Mouse (Mus musculus): ENCODE data around the gene Ly6g6f. TPM values are rescaled to one million over a fixed set of nuclear protein-coding genes. Genes with fewer than 3 reads are reported as not detected.
"Not testable (repeated sequence)": the region's sequence is repeated elsewhere in the genome, so short reads cannot be mapped to it uniquely, and the experiment has no call there.

Ly6g6f gene
- polyA plus RNA-seq, 1 experiment from 2014 or later = 0.62 TPM

- H3K27ac ChIP-seq = peak within 1 kb of the TSS; percentile 62
- 3% methylated on average over 33 of the region's 33 CpGs for WGBS
- H3K4me1 ChIP-seq = peaks cover 48% of the 10 kb centered on the region
- no peaks in the 10 kb centered on the region for H3K36me3 ChIP-seq
- peak within 1 kb of the TSS; percentile 97 for H3K4me2 ChIP-seq (replicated peaks)
- H3K4me3 ChIP-seq = peak within 1 kb of the TSS; percentile 53
- ATAC-seq (ENCODE audit: low FRiP score) = peak; percentile 98
- H3K9ac ChIP-seq = peak within 1 kb of the TSS; percentile 81
- no peaks in the 10 kb centered on the region for H3K27me3 ChIP-seq
- H3K9me3 ChIP-seq (replicated peaks) = no peaks in the 10 kb centered on the region
These were observed 38.5 kb downstream of the Ly6g6f start, which contains the start of gene Msh5 for GRCm38 (mm10) chr17:35046681-35047455. Gene Msh5 (minus strand): TSS chr17:35046745.

DNA sequence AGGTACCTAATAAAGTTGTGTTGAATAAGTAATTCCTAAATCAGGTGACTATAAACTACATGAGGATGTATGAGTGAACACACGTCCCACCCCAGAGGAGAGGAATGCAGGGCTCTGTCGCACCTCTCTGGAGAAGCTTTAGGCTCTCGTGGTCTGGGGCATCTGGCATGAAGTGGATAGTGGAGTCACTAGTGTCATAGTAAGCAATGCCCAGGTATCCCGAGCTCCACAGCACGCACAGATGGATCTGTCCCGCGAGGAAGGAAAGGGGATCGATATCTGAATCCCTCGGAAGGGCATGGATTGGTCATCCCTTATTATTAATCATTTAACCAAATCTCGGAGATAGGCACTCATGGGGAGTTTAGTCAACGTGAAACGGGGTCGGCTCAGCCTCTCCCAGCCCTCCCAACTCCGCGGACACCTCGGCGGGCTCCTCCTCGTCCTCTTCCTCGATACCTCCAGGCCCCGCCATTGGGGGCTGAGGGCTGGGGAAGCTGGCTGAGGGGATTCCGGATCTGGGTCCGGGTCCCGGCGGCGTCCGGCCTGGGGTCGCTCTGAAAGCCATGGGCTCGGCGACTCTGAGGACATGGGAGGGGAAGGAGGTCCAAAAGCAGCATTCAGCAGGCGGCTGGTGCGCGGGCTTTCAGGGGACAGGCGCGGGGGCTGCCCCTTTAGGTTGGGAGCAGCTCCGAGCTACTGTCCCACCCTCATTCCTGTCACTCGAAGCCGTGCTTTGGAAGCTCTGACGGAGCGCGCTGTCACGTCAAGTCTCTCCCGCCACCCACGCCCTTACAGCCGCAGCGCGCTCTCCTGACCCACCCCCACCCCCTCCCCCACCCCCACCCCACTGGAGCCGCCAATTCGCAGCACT is 39.4 kb downstream of the Ly6g6f start:
- Histone ChIP-seq H3K9me3 (replicated peaks) (no peaks in the 10 kb centered on the region), H3K4me3 (peak overlapping the region; percentile 53), H3K4me2 (replicated peaks) (peak overlapping the region; percentile 97), H3K4me1 (peaks cover 42% of the 10 kb centered on the region), H3K9ac (peak overlapping the region; percentile 81), H3K36me3 (no peaks in the 10 kb centered on the region), H3K27ac (peak overlapping the region; percentile 62), H3K27me3 (no peaks in the 10 kb centered on the region)
- ATAC-seq (ENCODE audit: low FRiP score) = peak; percentile 68
- WGBS = 7% methylated on average over 43 of the region's 48 CpGs

GRCm38 (mm10) chr17:35044904-35045806 is 40.3 kb downstream of the Ly6g6f start:
- no peak overlapping the region for H3K27ac ChIP-seq
- peak overlapping the region; percentile 81 for H3K9ac ChIP-seq
- no peaks in the 10 kb centered on the region for H3K27me3 ChIP-seq
- peaks cover 38% of the 10 kb centered on the region for H3K4me1 ChIP-seq
- 84% methylated on average over 7 of the region's 7 CpGs for WGBS
- H3K4me3 ChIP-seq = peak overlapping the region; percentile 53
- H3K9me3 ChIP-seq (replicated peaks) = no peaks in the 10 kb centered on the region
- peak overlapping the region; percentile 97 for H3K4me2 ChIP-seq (replicated peaks)
- ATAC-seq (ENCODE audit: low FRiP score) = no peak
- no peaks in the 10 kb centered on the region for H3K36me3 ChIP-seq

- Histone ChIP-seq H3K36me3 (no peaks in the 10 kb centered on the region), H3K9me3 (replicated peaks) (no peaks in the 10 kb centered on the region), H3K4me2 (replicated peaks) (no peak overlapping the region), H3K9ac (no peak overlapping the region), H3K4me1 (peaks cover 26% of the 10 kb centered on the region), H3K27me3 (no peaks in the 10 kb centered on the region), H3K4me3 (no peak overlapping the region), H3K27ac (no peak overlapping the region)
- WGBS = 94% methylated on average over 4 of the region's 4 CpGs
- no peak for ATAC-seq (ENCODE audit: low FRiP score)
These were observed 41.6 kb downstream of the Ly6g6f start for GRCm38 (mm10) chr17:35043794-35044193.

DNA sequence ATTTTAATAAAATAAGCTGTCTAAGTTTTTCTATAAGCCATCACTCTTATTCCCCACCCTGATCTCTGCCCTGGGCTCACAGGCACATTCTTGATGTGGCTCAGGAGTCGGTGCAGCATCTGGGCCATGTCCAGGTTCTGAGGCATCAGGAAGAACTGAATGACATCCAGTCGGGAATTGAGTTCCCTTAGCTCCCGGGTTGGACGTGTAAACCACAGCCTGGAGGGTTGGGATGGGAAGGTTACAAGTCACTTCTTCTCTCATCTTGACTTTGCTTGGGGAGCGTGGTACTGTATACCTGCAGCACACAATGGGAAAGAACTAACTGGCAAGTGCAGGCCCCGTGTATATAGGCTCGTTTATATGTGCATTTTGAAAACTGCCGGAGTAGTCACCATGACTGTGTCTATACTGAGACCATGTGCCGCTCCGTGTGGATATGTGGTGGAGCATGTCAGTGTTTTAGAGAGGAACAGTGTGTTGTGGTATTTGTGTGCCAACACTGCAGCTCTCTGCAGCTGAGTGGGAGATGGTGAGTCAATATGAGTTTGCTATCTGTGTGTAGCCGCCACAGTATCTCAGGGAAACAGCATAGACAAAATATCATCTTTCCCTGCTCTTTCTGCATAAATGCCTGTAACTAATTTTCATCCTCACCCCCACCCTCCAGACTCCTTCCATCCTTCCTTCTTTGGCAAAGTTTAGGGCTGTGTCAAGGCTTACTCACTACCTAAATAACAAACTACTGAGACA is 46.1 kb downstream of the Ly6g6f start:
- WGBS = 88% methylated on average over 11 of the region's 11 CpGs
- no peaks in the 10 kb centered on the region for H3K36me3 ChIP-seq
- no peak overlapping the region for H3K4me3 ChIP-seq
- H3K27ac ChIP-seq = no peak overlapping the region
- H3K27me3 ChIP-seq = no peaks in the 10 kb centered on the region
- no peak for ATAC-seq (ENCODE audit: low FRiP score)
- H3K4me2 ChIP-seq (replicated peaks) = no peak overlapping the region
- no peaks in the 10 kb centered on the region for H3K9me3 ChIP-seq (replicated peaks)
- no peak overlapping the region for H3K9ac ChIP-seq
- H3K4me1 ChIP-seq = no peaks in the 10 kb centered on the region

- Histone ChIP-seq H3K27me3 (no peaks in the 10 kb centered on the region), H3K4me1 (peaks cover 6% of the 10 kb centered on the region), H3K36me3 (no peaks in the 10 kb centered on the region), H3K27ac (no peak overlapping the region), H3K4me3 (no peak overlapping the region), H3K9me3 (replicated peaks) (no peaks in the 10 kb centered on the region), H3K9ac (no peak overlapping the region), H3K4me2 (replicated peaks) (no peak overlapping the region)
- WGBS = 86% methylated on average over 6 of the region's 6 CpGs
- no peak for ATAC-seq (ENCODE audit: low FRiP score)
These were observed 50.5 kb downstream of the Ly6g6f start for GRCm38 (mm10) chr17:35034896-35035295.

DNA sequence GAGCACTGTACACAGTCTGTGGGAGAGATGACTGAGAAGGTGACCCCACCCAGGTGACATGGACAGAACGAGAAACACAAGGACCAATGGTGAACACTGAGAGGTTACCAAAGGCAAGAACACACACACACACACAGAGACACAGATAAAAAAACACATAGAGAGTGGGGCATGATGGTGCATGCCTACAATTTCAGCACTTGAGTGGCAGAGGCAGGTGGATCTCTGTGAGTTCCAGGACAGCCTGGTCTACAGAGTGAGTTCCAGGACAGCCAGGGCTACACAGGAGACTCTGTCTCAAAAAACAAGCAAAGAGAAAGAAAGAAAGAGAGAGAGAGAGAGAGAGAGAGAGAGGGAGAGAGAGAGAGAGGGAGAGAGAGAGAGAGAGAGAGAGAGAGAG is 51.7 kb downstream of the Ly6g6f start:
- not testable (repeated sequence) for H3K27me3 ChIP-seq; H3K9ac ChIP-seq; H3K9me3 ChIP-seq (replicated peaks); ATAC-seq (ENCODE audit: low FRiP score); H3K27ac ChIP-seq; H3K4me1 ChIP-seq; H3K36me3 ChIP-seq; H3K4me3 ChIP-seq; H3K4me2 ChIP-seq (replicated peaks)
- WGBS = 72% methylated on average over 1 of the region's 1 CpGs

GRCm38 (mm10) chr17:35032323-35032870 is 53.0 kb downstream of the Ly6g6f start:
- H3K9ac ChIP-seq = no peak overlapping the region
- 76% methylated on average over 8 of the region's 8 CpGs for WGBS
- H3K9me3 ChIP-seq (replicated peaks) = no peaks in the 10 kb centered on the region
- no peaks in the 10 kb centered on the region for H3K36me3 ChIP-seq
- peaks cover 15% of the 10 kb centered on the region for H3K4me1 ChIP-seq
- ATAC-seq (ENCODE audit: low FRiP score) = no peak
- H3K4me2 ChIP-seq (replicated peaks) = no peak overlapping the region
- no peak overlapping the region for H3K4me3 ChIP-seq
- H3K27me3 ChIP-seq = no peaks in the 10 kb centered on the region
- no peak overlapping the region; the same call in 1 of the 2 replicates for H3K27ac ChIP-seq

GRCm38 (mm10) chr17:35031880-35032279 is 53.5 kb downstream of the Ly6g6f start:
- Histone ChIP-seq H3K27me3 (no peaks in the 10 kb centered on the region), H3K4me2 (replicated peaks) (no peak overlapping the region), H3K9me3 (replicated peaks) (no peaks in the 10 kb centered on the region), H3K4me3 (no peak overlapping the region), H3K36me3 (no peaks in the 10 kb centered on the region), H3K4me1 (peaks cover 19% of the 10 kb centered on the region), H3K9ac (no peak overlapping the region), H3K27ac (no peak overlapping the region; the same call in 1 of the 2 replicates)
- 90% methylated on average over 7 of the region's 7 CpGs for WGBS
- no peak for ATAC-seq (ENCODE audit: low FRiP score)

DNA sequence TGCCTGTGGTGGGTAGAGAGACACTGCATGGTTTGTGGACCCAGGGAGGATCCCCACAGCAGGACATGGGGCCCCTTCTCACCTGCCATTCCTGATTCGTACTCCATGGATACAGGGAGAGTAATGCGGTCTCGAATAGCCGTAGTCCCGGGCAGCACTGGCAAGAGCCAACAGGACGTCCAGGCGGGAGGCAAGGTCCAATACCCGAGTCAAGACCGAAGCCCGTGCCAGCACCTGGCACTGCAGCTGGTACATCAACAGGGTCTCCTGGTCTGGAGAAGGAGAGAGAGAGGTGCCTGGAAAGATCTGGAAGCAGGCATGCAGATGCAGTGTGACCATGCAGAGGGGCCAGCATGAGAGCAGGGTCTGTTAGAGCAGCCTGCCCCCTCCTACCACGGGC is 54.1 kb downstream of the Ly6g6f start:
- Histone ChIP-seq H3K9ac (no peak overlapping the region), H3K27me3 (no peaks in the 10 kb centered on the region), H3K36me3 (no peaks in the 10 kb centered on the region), H3K4me2 (replicated peaks) (no peak overlapping the region), H3K27ac (no peak overlapping the region), H3K9me3 (replicated peaks) (no peaks in the 10 kb centered on the region), H3K4me3 (no peak overlapping the region), H3K4me1 (peaks cover 23% of the 10 kb centered on the region)
- WGBS = 86% methylated on average over 11 of the region's 11 CpGs
- ATAC-seq (ENCODE audit: low FRiP score) = no peak

All from hindbrain, embryonic 12.5 days (tissue).